Mouse (Mus musculus): ENCODE results near the gene Atp8b3.

The Atp8b3 gene

GRCm38 (mm10) chr10:80566375-80567092 lies 27.6 kb upstream of the Atp8b3 start:
- peak; percentile 96 for DNase-seq

- DNase-seq, result peak; percentile 96
Observed at GRCm38 (mm10) chr10:80561116-80561944, 22.4 kb upstream of the Atp8b3 start, which contains the start of gene Rexo1. TSS of gene Rexo1 (minus strand) at chr10:80561560.

GRCm38 (mm10) chr10:80560621-80561020 lies 21.7 kb upstream of the Atp8b3 start:
- DNase-seq, result no peak

- DNase-seq, result no peak
Observed at GRCm38 (mm10) chr10:80559431-80559830, 20.5 kb upstream of the Atp8b3 start.

DNA sequence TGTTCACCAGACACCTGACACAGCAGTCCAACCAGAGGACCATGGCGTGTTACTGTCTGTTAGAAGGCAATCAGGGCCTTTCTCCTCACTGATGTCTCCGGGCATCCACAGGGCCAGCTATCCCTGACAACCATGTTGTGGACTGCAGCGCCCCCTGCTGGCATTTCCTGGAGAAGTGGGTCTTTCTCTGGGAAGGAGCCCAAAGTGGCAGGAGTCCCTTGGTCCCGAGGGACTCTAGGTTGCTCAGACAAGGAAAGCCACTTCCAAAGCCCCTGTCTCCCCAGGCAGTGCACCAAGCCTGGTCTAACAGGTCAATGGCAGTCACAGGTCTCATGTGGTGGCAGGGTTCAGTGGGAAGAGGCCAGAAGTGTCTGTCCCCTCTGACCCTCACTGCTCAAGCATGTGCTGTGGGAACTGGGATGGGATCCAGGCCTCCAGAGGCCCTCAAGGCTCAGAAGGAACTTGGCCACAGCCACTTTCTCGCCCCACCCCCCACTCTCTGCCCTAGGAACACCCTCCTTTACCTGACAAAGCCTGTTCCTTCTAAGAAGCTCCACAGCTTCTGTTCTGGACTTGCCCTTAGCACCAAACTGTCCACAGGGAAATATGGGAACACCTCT lies 18.5 kb upstream of the Atp8b3 start:
- DNase-seq, result peak; percentile 88

- no peak for DNase-seq
Observed at GRCm38 (mm10) chr10:80553997-80554396, 15.1 kb upstream of the Atp8b3 start.

GRCm38 (mm10) chr10:80553575-80553974 lies 14.7 kb upstream of the Atp8b3 start:
- no peak for DNase-seq

DNA sequence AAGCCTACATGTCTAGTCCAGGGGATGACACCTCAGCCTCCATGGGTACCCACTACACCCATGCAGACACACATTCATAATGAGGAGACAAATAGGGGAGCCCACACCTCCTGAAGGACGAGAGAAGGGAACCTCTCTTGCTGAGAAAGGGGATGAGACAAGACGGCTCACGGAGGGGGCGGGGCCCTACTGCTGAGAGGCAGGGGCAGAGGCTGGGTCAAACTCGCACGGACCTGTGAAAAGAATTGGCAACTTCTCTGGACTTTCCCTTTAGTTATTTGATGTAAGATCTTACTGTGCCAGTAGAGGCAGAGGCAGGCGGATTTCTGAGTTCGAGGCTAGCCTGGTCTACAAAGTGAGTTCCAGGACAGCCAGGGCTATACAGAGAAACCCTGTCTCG lies 13.4 kb upstream of the Atp8b3 start:
- no peak for DNase-seq

GRCm38 (mm10) chr10:80549279-80549678 lies 10.4 kb upstream of the Atp8b3 start:
- DNase-seq, result no peak

DNA sequence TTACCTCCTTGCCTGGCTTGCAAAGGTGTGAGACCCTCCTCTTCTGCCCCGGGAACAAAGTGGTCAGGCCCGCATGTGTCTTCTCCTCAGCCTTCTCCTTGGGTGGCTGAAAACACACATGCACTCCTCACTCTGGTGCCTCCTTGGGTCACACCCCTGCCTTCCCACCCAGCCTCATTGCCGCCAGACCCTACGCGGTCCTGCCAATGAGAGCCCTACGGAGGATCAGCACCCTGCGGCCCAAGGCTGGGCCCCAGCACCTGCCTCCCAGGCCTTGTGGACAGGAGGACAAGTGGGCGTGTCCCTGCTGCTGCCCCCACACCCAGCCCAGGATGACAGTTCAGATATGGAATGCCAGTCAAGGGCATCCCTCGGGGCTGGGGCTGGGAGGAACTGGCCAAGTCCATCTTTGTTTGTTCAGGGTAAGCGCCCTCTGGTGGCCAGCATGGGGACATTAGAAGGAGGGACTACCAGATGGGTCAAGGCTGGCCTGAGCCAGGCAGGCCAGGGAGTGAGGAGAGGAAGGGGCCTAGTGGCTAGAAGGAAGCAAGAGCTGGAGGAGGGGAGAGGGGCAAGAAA lies 9.6 kb upstream of the Atp8b3 start:
- peak; percentile 64 for DNase-seq

DNA sequence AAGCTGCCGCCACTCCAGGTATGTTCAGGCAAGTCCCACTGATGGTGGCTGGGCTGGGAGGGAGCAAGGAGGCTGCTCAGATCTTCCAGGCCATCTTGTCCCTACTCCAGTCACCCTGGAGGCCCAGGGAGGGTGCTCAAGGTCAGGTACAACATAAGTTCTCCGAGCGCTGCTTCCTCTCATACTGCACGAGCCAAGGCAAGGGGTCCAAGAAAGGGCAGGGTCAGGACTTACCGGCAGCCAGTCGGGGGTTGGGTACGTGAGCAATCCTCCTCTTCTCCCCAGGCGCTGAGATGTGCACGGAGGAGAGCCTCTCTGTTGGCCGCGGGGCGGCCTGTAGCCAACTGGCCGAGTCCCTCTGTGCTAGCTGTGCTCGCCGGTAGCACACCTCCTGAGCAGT lies 8.6 kb upstream of the Atp8b3 start:
- no peak for DNase-seq

DNA sequence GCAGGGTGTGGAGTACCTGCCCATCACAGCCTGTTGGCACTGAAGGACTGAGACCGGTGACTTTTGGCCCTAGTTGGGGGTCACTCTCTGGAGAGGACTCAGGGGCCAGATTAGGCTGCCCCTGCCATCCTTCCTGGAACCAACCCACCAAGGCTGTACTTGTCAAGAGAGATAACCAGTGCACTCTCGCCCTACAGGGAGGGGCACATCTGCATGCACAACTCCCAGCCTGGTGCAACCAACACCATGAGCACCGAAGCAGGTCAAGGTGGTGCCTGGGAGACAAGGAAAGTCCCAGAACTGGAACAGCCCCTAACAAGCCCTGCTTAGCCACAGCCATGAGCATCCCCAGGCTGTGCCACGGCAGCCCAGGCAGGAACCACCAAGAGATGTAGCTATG lies 8.0 kb upstream of the Atp8b3 start:
- no peak for DNase-seq

DNA sequence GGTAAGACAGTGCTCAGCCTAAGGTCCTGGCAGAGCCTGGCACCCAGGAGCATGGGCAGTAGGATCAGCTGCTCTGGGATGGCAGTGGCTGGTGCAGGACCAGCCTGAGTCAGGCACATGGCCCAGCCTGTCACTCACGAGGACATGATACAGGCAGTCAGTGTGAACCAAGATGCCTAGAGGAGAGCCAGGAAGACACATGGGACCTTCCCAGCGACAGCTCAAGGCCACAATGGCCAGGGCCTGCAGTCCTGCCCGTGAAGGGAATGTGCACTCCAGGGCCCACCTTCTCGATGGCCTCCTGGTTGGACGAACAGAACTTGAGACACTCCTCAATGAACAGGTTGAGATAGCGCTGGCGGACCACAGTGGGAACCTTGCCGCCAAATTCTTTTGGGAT lies 6.7 kb upstream of the Atp8b3 start:
- no peak for DNase-seq

DNA sequence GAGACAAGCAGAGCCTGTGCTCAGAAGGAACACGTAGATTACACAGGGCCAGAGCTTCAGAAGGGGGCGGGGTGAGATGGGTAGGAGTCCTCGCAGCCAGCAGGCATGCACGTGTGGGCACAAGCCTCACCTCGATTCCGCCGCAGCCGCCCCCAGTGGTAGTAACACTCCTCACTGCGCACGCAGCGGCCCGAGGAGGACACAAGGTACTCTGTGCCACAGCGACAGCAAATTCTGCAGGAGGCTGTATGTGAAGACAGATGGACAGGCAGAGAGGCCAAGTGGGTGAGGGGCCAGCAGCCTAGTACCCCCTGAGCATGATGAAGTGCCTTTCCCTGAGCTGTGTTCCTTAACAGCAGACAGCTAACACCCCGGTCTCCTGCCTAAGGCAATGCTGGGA lies 4.9 kb upstream of the Atp8b3 start:
- DNase-seq, result no peak

DNA sequence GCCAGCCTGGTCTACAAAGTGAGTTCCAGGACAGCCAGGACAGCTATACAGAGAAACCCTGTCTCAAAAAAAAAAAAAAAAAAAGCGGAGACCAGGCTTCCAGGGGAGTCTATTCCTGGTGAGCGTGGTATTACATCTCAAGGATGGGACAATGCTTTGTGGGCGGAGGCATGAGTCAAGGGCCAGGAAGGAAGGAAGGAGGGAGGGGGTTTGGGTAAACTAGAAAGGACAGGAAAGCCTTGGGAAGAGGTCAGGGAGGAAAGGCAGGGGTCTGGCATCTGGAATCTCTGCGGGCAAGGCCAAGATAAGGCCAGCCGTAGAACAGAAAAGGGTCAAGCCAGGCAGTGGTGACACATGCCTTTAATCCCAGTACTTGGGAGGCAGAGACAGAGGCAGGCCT lies 569 bp upstream of the Atp8b3 start:
- DNase-seq, result no peak

GRCm38 (mm10) chr10:80538180-80538579 lies 744 bp downstream of the Atp8b3 start:
- no peak for DNase-seq

DNA sequence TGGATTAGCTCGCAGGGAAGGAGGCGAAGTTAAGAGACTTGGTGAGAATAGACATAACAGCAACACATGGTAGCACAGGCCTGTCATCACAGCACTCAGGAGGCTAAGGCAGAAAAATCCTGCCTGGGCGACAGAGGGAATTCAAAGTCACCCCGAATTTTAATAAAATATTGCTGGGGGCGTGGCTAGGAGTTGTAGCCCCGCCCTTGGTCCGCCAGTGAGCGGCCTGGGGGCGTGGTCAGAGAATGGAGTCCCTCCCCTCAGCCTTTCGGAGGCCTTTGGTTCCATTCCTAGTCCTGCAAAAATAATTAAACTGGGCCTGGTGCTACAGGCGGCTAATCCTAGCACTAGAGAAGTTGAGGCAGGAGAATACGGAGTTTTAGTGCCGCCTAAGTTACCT lies 3.2 kb downstream of the Atp8b3 start:
- peak; percentile 48 for DNase-seq

- peak; percentile 60 for DNase-seq
Observed at GRCm38 (mm10) chr10:80535071-80535470, 3.9 kb downstream of the Atp8b3 start.

- DNase-seq, result no peak
Observed at GRCm38 (mm10) chr10:80533704-80534103, 5.2 kb downstream of the Atp8b3 start.

DNA sequence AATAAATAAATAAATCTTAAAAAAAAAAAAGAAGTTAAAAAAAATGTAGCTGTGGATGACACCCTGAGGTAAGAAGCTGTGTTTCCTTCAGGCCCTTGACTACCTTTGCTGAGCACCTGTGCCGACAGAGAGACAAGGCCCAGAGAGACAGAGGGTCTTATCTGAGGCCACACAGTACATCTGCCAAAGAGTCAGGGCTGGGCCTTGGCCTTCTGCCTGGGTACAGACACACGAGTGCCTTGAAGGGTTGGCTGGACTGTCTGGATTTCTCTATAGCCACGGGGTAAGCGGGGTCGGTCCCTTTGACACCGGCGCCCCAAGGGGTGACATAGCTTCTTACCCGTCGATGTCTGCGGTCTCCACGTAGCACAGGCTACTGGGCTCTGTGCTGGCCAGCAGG lies 6.1 kb downstream of the Atp8b3 start:
- DNase-seq, result no peak

GRCm38 (mm10) chr10:80526172-80526571 lies 12.8 kb downstream of the Atp8b3 start:
- DNase-seq, result no peak

GRCm38 (mm10) chr10:80523299-80523698 lies 15.6 kb downstream of the Atp8b3 start:
- DNase-seq, result peak; percentile 55

DNA sequence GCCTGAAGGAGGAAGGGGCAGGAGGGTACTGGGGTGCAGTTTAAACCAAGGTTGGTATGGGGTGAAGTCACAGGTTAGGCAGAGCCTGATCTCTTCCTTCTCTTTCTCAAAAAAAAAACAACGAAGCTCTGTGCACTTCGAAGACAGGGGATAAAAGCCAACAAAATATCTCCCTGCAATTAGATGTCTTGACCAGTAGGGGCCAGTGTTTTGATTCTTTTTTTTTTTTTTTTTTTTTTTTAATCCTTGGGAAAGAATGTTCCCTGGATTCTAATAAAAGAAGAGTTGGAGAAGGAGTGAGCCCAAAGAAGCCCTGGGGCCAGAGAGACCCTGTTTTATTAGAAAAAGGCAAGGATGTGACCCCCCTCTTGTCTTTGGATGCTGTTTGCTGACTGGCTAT lies 19.6 kb downstream of the Atp8b3 start:
- no peak for DNase-seq

Data from thymus, postnatal 4 days (tissue).